Mouse (Mus musculus) neural tube, embryonic 15.5 days (tissue): Measurements from ENCODE around the gene Upb1. TPM values are rescaled to one million over a fixed set of nuclear protein-coding genes. Genes with fewer than 3 reads are reported as not detected.
"Not testable (repeated sequence)": the region's sequence is repeated elsewhere in the genome, so short reads cannot be mapped to it uniquely, and the experiment has no call there.

Source experiments
- ATAC-seq: fragments of 200-750 bp; cut with Nextera tagmentation; 2 replicates; pipeline ENCODE4 v1.8.0; 2017; ENCODE audit warnings: mild to moderate bottlenecking, moderate TSS enrichment, moderate library complexity; ENCODE audit not compliant: low FRiP score
- H3K27ac ChIP-seq: fragments of 300-500 bp; sonication (generic); replicated peaks from 2 replicates; pipeline ENCODE4 v1.5.1; 2015; ENCODE audit warnings: mild to moderate bottlenecking, inconsistent platforms
- H3K27me3 ChIP-seq: fragments of 300-500 bp; sonication (generic); replicated peaks from 2 replicates; pipeline ENCODE4 v1.6.1; 2015; ENCODE audit warnings: inconsistent platforms
- H3K36me3 ChIP-seq: fragments of 300-500 bp; sonication (generic); 2 replicates; pipeline ENCODE4 v1.6.1; 2015; ENCODE audit warnings: inconsistent platforms
- H3K4me1 ChIP-seq: fragments of 300-500 bp; sonication (generic); 2 replicates; pipeline ENCODE4 v1.6.1; 2015; ENCODE audit warnings: inconsistent platforms
- H3K4me2 ChIP-seq: fragments of 300-500 bp; sonication (generic); 2 replicates; pipeline ENCODE4 v1.6.1; 2015; ENCODE audit warnings: inconsistent platforms, mild to moderate bottlenecking, moderate library complexity
- H3K4me3 ChIP-seq: fragments of 300-500 bp; sonication (generic); replicated peaks from 2 replicates; pipeline ENCODE4 v1.5.1; 2015; ENCODE audit warnings: mild to moderate bottlenecking, inconsistent platforms
- H3K9ac ChIP-seq: fragments of 300-500 bp; sonication (generic); replicated peaks from 2 replicates; pipeline ENCODE4 v1.6.1; 2015; ENCODE audit warnings: mild to moderate bottlenecking, inconsistent platforms
- H3K9me3 ChIP-seq: fragments of 300-500 bp; sonication (generic); replicated peaks from 2 replicates; pipeline ENCODE4 v1.6.1; 2016; ENCODE audit warnings: inconsistent platforms
- WGBS: fragments of 180-500 bp; shearing (Covaris S2); methylation state at CpG from one replicate; pipeline ENCODE4 v1.1.7; 2015; ENCODE audit warnings: mixed read lengths; 5-methylcytosine and 5-hydroxymethylcytosine counted together
- polyA plus RNA-seq: library from polyadenylated mRNA; unstranded; fragments of >200 nt; fragmentation: Nextera tagmentation; extraction: Ambion mirVana; gene quantifications from 2 replicates; pipeline ENCODE4 v1.2.1, GENCODE M21; 2015

The Upb1 gene
- polyA plus RNA-seq, 1 experiment from 2014 or later = 0.23 TPM

DNA sequence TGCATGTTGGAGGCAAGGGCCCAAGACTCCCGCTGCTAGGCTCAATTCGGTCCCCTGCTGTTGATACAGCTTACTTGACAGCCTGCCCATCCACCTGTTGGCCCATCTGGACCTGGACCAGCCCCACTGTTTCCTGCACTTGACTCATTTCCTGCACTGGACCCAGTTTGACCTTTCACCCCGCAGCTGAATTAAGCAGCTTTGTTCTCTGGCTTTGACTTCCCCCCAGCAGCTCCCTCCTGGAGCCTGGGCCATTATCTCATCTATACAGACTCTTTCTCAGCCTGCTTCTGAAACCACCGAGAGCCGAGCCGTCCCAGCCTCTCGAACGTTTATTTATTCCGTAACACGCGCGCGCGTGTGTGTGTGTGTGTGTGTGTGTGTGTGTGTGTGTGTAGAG, 3.9 kb upstream of the Upb1 start:
- Histone ChIP-seq H3K4me1 (0 out of 2 replicates have a peak, but pooled peaks cover 5% of the 10 kb centered on the region), H3K27ac (no peak overlapping the region), H3K27me3 (no peaks in the 10 kb centered on the region), H3K4me3 (no peak overlapping the region), H3K36me3 (no peaks in the 10 kb centered on the region), H3K9ac (no peak overlapping the region), H3K4me2 (no peak overlapping the region), H3K9me3 (no peaks in the 10 kb centered on the region)
- no peak for ATAC-seq
- 43% methylated on average over 14 of the region's 14 CpGs for whole genome bisulfite sequencing

DNA sequence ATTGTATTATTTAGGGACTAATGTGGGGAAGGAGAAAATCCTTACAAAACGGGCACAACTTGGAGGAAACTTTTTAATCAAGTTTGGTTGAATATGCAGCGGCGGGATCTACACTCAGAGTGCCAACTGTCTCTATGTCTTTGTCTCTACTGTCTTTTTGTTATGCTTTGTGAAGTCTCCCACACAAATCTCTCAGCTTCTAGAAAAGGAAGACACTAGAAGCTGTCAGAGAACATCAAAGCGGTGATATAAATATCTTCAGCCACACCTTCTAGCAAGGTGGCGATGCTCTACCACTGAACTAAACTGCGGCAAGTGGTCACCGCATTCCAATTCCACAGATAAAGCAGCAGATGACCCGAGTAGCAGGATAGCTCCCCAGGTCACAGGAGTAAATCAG, 5.0 kb downstream of the Upb1 start:
- Histone ChIP-seq H3K4me3 (no peak overlapping the region), H3K4me1 (no peaks in the 10 kb centered on the region), H3K27ac (no peak overlapping the region), H3K9ac (no peak overlapping the region), H3K27me3 (no peaks in the 10 kb centered on the region), H3K9me3 (no peaks in the 10 kb centered on the region), H3K4me2 (no peak overlapping the region), H3K36me3 (no peaks in the 10 kb centered on the region)
- ATAC-seq = no peak
- WGBS = 88% methylated on average over 8 of the region's 8 CpGs

DNA sequence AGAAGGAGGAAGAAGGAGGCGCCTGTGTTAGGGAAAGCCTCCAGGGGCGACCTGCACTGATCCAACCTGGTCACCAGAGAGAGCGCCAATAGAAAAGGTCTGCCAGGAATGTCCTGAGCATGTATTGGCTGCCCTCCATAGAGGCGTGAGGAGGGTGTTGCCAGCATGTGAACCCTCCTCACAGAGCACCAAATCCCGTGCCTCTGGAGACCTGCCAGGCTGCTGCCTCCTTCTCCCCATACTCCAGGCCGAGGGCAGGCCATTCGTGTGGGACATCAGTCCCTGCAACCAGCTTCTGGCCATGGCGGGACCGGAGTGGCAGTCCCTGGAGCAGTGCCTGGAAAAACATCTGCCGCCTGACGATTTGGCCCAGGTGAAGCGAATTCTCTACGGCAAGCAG, 5.8 kb downstream of the Upb1 start:
- ATAC-seq = no peak
- Histone ChIP-seq H3K9ac (no peak overlapping the region), H3K27me3 (no peaks in the 10 kb centered on the region), H3K36me3 (no peaks in the 10 kb centered on the region), H3K9me3 (no peaks in the 10 kb centered on the region), H3K4me3 (no peak overlapping the region), H3K27ac (no peak overlapping the region), H3K4me1 (no peaks in the 10 kb centered on the region), H3K4me2 (no peak overlapping the region)
- WGBS = 61% methylated on average over 13 of the region's 13 CpGs

- H3K9ac ChIP-seq = no peak overlapping the region
- ATAC-seq = no peak
- H3K27ac ChIP-seq = no peak overlapping the region
- no peaks in the 10 kb centered on the region for H3K27me3 ChIP-seq
- H3K4me3 ChIP-seq = no peak overlapping the region
- peaks cover 6% of the 10 kb centered on the region; the same call in 1 of the 2 replicates for H3K4me1 ChIP-seq
- WGBS = 88% methylated on average over 4 of the region's 4 CpGs
- H3K36me3 ChIP-seq = no peaks in the 10 kb centered on the region
- no peak overlapping the region for H3K4me2 ChIP-seq
- H3K9me3 ChIP-seq = no peaks in the 10 kb centered on the region
Measured at GRCm38 (mm10) chr10:75407741-75408140, 6.8 kb downstream of the Upb1 start.

DNA sequence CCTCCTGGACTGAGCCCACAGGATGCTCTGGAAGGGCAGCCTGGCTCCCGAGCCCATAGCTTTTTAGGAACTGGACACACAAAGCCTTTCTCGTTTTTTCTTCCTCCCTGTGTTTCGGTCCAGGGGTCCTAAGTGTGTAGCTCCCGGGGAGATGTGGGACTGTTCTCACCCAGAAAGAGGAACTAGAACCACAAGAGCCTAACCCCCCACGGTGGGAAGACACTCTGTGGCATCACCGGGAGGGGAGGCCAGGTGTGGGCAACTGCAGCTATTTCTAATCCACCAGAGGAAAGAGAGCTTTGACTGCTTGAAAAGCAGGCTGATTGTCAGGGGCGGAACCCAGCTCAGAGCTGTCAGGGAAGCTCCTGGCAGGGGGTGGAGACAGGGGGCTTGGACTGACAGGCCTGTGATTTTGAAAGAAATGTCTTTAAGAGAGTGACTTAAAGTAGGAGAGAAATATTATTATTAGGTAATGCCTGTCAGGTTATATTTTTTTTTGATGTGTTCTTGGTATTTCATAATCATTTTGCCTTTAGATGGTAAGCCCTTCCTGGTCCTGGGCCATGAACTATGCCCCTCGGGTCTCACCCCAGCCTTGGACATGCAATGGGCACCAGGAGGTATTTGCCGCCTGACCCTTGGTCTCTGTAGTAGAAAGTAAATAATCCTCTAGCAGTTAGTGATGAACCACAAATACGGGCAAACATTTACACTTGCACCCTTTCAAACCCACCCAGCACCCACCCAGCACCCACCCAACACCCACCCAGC, 10.6 kb downstream of the Upb1 start:
- H3K27me3 ChIP-seq, H3K9ac ChIP-seq, H3K36me3 ChIP-seq, H3K4me3 ChIP-seq, H3K27ac ChIP-seq, H3K4me2 ChIP-seq, H3K4me1 ChIP-seq, H3K9me3 ChIP-seq, ATAC-seq: not testable (repeated sequence)
- 46% methylated on average over 10 of the region's 10 CpGs for WGBS

DNA sequence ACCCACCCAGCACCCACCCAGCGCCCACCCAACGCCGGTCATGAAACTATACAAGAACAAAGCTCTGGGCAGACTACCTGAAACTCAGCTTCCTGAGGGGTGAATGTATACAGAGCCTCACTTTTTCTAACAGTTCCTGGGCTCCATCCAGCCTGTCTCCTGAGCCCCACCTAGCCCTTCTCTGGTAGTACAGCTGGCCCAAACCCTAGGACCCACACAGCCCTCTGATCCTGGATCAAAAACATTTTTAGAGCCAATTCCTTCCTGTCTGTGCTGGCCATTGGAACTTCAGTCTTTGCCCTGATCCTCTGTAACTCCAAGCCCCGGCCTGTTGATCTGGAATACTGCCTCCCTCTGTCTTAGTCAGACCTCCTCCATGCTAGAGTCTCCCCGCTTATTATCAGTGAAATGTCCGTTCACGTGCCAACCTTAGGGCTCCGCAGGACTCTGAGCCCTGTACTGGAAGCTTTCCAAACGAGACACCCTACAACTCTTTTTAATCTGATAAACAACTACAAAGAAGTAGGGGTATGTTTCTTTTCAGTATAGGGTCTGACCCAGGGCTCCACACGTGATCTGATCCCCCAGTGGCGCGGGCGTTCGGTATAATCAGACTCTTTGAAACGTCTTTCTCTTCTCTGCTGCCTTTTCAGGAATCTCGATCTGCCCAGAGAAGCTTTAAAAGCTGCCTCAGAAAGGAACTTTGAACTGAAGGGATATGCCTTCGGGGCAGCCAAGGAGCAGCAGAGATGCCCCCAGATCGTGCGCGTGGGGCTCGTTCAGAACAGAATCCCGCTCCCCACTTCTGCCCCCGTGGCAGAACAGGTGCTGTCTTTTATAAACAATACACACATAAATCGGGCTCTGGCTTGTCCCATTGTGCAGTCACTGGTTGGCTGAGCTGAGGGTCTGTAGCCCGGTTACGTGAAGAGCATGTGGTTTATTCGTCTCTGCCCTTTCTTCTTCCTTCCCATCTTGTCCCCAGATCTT, 11.5 kb downstream of the Upb1 start:
- WGBS = 55% methylated on average over 27 of the region's 27 CpGs
- H3K27ac ChIP-seq = no peak overlapping the region
- H3K9ac ChIP-seq = no peak overlapping the region
- no peaks in the 10 kb centered on the region for H3K27me3 ChIP-seq
- H3K4me2 ChIP-seq = peak overlapping the region; percentile 35
- H3K4me3 ChIP-seq = no peak overlapping the region
- H3K36me3 ChIP-seq = no peaks in the 10 kb centered on the region
- no peaks in the 10 kb centered on the region for H3K9me3 ChIP-seq
- no peak for ATAC-seq
- peaks cover 8% of the 10 kb centered on the region; the same call in 1 of the 2 replicates for H3K4me1 ChIP-seq

DNA sequence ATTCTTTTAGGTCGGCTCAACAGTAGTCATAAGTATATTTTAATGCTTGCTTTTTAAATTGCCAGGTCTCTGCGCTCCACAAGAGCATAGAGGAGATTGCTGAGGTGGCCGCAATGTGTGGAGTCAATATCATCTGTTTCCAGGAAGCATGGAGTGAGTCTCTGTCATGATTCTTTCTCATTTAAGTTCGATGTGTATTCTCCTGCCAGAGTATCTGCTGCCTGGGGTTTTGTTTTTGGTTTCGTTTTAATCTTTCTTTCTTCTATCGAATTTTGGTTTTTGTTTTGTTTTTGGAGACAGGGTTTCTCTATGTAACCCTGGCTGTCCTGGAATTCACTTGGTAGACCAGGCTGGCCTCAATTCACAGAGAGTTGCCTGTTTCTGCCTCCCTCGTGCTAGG, 14.0 kb downstream of the Upb1 start:
- Histone ChIP-seq H3K27me3 (no peaks in the 10 kb centered on the region), H3K9me3 (no peaks in the 10 kb centered on the region), H3K27ac (no peak overlapping the region), H3K36me3 (no peaks in the 10 kb centered on the region), H3K4me1 (peaks cover 8% of the 10 kb centered on the region; the same call in 1 of the 2 replicates), H3K4me2 (no peak overlapping the region), H3K9ac (no peak overlapping the region), H3K4me3 (no peak overlapping the region)
- 87% methylated on average over 7 of the region's 7 CpGs for WGBS
- ATAC-seq = no peak

- Histone ChIP-seq H3K4me3 (no peak overlapping the region), H3K9me3 (no peaks in the 10 kb centered on the region), H3K4me2 (no peak overlapping the region), H3K27me3 (no peaks in the 10 kb centered on the region), H3K27ac (no peak overlapping the region), H3K36me3 (no peaks in the 10 kb centered on the region), H3K9ac (no peak overlapping the region), H3K4me1 (peaks cover 4% of the 10 kb centered on the region; the same call in 1 of the 2 replicates)
- WGBS = 89% methylated on average over 8 of the region's 8 CpGs
- no peak for ATAC-seq
Measured at GRCm38 (mm10) chr10:75417363-75418042, 16.6 kb downstream of the Upb1 start.

GRCm38 (mm10) chr10:75418747-75419146, 17.8 kb downstream of the Upb1 start:
- H3K9ac ChIP-seq = no peak overlapping the region
- H3K4me3 ChIP-seq = no peak overlapping the region
- H3K9me3 ChIP-seq = no peaks in the 10 kb centered on the region
- H3K4me2 ChIP-seq = no peak overlapping the region
- H3K36me3 ChIP-seq = no peaks in the 10 kb centered on the region
- no peak for ATAC-seq
- H3K27me3 ChIP-seq = no peaks in the 10 kb centered on the region
- 74% methylated on average over 4 of the region's 4 CpGs for WGBS
- H3K4me1 ChIP-seq = no peaks in the 10 kb centered on the region
- no peak overlapping the region for H3K27ac ChIP-seq

- Histone ChIP-seq H3K9ac (no peak overlapping the region), H3K27ac (no peak overlapping the region), H3K4me3 (no peak overlapping the region), H3K9me3 (no peaks in the 10 kb centered on the region), H3K27me3 (no peaks in the 10 kb centered on the region), H3K4me1 (no peaks in the 10 kb centered on the region), H3K36me3 (no peaks in the 10 kb centered on the region), H3K4me2 (no peak overlapping the region)
- ATAC-seq = no peak
- 93% methylated on average over 10 of the region's 10 CpGs for WGBS
Measured at GRCm38 (mm10) chr10:75424498-75424901, 23.6 kb downstream of the Upb1 start.
